Mouse (Mus musculus) thymus, adult 2 months (tissue): ENCODE results near the gene Olfr414. TPM values are rescaled to one million over a fixed set of nuclear protein-coding genes. Genes with fewer than 3 reads are reported as not detected.
A peak's percentile ranks its signal among the peaks of the same experiment; 100 is the strongest.

Source experiments
- DNase-seq: peaks from one replicate; pipeline ENCODE4 v3.0.0; 2021
- H3K27ac ChIP-seq: fragments of 200-500 bp; 2 replicates; pipeline ENCODE4 v1.5.1; 2012; ENCODE audit warnings: low read length, control low read depth; ENCODE audit not compliant: control insufficient read depth, insufficient read depth
- H3K27me3 ChIP-seq: fragments of 200-500 bp; 2 replicates; pipeline ENCODE4 v1.6.1; 2012; ENCODE audit warnings: mild to moderate bottlenecking, low read length, moderate library complexity, mixed read lengths; ENCODE audit not compliant: control insufficient read depth, insufficient read depth
- H3K36me3 ChIP-seq: fragments of 200-500 bp; 2 replicates; pipeline ENCODE4 v1.6.1; 2012; ENCODE audit warnings: mild to moderate bottlenecking, low read length, moderate library complexity; ENCODE audit not compliant: control insufficient read depth, insufficient read depth
- H3K4me1 ChIP-seq: fragments of 200-500 bp; replicated peaks from 2 replicates; pipeline ENCODE4 v1.6.1; 2012; ENCODE audit warnings: low read length; ENCODE audit not compliant: control insufficient read depth, insufficient read depth
- H3K4me3 ChIP-seq: fragments of 200-500 bp; 2 replicates; pipeline ENCODE4 v1.5.1; 2012; ENCODE audit warnings: mild to moderate bottlenecking, low read length, control low read depth, moderate library complexity; ENCODE audit not compliant: control insufficient read depth, insufficient read depth
- CTCF ChIP-seq: fragments of 200-500 bp; IDR thresholded peaks from 2 replicates; pipeline ENCODE4 v1.5.1; 2012; ENCODE audit warnings: mild to moderate bottlenecking, control low read depth, low read length, moderate library complexity, borderline replicate concordance; ENCODE audit not compliant: control insufficient read depth, poor library complexity, insufficient read depth; ENCODE audit errors: extremely low read depth
- POLR2A ChIP-seq: fragments of 200-500 bp; IDR thresholded peaks from 2 replicates; pipeline ENCODE4 v1.6.1; 2012; ENCODE audit warnings: mild to moderate bottlenecking, low read length, control low read depth, moderate library complexity; ENCODE audit not compliant: control insufficient read depth, poor library complexity, insufficient read depth; ENCODE audit errors: extremely low read depth
- WGBS: fragments of 180-500 bp; shearing (Covaris S2); methylation state at CpG from one replicate; pipeline ENCODE4 v1.1.7; 2018; 5-methylcytosine and 5-hydroxymethylcytosine counted together
- polyA plus RNA-seq: library from polyadenylated mRNA; depleted of rRNA; stranded (reverse); fragments of >200 nt; gene quantifications from 2 replicates; pipeline ENCODE4 v1.2.3, GENCODE M21; 2012; rRNA removed

Gene Olfr414
- polyA plus RNA-seq, 1 experiment: not detected

DNA sequence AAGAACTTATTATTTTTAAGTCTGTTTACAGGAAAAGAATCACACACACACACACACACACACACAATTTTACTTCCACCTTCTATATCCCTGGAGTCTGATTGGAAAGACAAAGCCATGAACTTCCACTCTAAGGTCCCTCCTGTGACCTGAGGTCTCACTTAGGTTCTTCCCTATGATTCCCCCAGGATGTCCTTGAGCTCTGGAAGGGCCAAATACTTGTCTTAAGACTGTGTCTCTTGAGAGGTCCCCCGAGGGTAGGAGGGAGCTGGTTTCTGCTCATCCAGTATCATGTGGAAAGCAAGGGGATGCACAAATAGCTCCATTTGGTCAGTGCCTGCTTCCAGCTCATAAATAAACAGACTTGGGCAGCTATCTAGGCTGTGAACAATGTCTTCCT, 17.9 kb downstream of the Olfr414 start, which contains the start of gene Olfr220:
Olfr220 (plus strand) TSS at position 301 of the 400 bp plus-strand sequence.
- Histone ChIP-seq H3K4me1 (no peaks in the 10 kb centered on the region), H3K27me3 (no peaks in the 10 kb centered on the region), H3K27ac (no peak within 1 kb of the TSS), H3K4me3 (no peak within 1 kb of the TSS), H3K36me3 (no peaks in the 10 kb centered on the region)
- no peak for TF ChIP-seq CTCF
- no peak for TF ChIP-seq POLR2A
- no peak for DNase-seq
- 83% methylated on average over 1 of the region's 1 CpGs for WGBS

DNA sequence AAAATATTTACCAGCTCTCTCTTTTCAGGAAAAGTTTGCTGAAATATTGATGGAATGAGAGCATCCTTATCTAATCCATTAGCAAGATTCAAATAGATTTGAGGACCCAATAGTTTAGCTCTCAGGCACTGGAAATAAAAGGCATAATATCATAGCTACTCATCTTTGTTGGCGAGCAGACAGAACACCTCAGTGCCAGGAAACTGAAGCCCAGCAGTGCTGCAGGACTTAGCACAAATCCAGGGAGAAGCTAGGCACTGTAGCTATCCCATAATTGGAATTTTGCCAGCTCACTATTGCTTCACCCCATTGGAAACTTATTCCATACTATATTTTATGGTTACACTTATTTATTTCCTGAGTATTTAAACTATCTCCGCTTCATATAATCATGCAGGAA, 31.2 kb downstream of the Olfr414 start:
- whole genome bisulfite sequencing: 96% methylated on average over 2 of the region's 2 CpGs
- H3K27me3 ChIP-seq: no peaks in the 10 kb centered on the region
- H3K4me1 ChIP-seq: no peaks in the 10 kb centered on the region
- H3K4me3 ChIP-seq: no peak overlapping the region
- DNase-seq: no peak
- no peaks in the 10 kb centered on the region for H3K36me3 ChIP-seq
- H3K27ac ChIP-seq: no peak overlapping the region
- no peak for TF ChIP-seq POLR2A
- TF ChIP-seq CTCF: no peak

DNA sequence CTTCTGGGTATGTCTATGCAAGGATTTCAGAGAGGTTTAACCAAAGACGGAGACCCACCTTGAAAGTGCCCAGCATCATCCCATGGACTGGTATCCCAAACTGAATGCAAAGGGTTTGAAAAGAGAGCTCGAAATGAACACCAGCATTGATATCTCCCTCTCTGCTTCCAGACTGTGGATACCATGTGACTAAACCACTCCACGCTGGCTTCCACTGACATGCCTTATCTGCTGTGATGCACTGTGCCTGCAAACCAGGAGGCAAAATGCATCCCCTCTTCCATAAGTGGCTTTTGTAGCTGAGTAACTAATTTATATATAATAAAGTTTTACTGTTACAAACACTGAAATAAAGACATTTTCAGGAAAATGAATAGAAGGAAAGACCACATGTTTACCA, 41.5 kb downstream of the Olfr414 start:
- Histone ChIP-seq H3K36me3 (no peaks in the 10 kb centered on the region), H3K27ac (no peak overlapping the region), H3K4me3 (no peak overlapping the region), H3K27me3 (no peaks in the 10 kb centered on the region), H3K4me1 (no peaks in the 10 kb centered on the region)
- WGBS: 91% methylated on average over 3 of the region's 3 CpGs
- no peak for DNase-seq
- no peak for TF ChIP-seq CTCF
- TF ChIP-seq POLR2A: no peak

DNA sequence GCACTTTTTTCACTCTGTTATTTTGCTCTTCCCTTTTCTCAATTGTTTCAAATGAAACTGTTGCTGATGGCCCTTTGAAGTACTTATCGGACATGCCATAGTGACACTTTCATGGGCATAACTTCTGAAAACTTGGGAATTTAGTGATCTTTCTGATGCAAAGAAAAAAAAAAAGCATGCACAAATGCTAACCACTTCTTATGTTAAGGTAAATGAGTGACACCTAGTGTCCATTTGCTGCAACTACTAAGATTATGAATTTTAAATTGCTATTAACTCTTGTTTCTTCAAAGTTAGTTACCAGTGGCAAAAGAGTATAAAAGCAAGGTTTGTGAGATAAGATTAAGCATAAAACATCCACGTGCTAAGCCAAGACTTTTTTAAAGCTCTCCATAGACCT, 42.4 kb downstream of the Olfr414 start:
- H3K4me1 ChIP-seq: no peaks in the 10 kb centered on the region
- no peaks in the 10 kb centered on the region for H3K27me3 ChIP-seq
- H3K4me3 ChIP-seq: no peak overlapping the region
- 36% methylated on average over 2 of the region's 2 CpGs for WGBS
- H3K36me3 ChIP-seq: no peaks in the 10 kb centered on the region
- no peak for DNase-seq
- H3K27ac ChIP-seq: no peak overlapping the region
- TF ChIP-seq CTCF (no peak), POLR2A (no peak)

DNA sequence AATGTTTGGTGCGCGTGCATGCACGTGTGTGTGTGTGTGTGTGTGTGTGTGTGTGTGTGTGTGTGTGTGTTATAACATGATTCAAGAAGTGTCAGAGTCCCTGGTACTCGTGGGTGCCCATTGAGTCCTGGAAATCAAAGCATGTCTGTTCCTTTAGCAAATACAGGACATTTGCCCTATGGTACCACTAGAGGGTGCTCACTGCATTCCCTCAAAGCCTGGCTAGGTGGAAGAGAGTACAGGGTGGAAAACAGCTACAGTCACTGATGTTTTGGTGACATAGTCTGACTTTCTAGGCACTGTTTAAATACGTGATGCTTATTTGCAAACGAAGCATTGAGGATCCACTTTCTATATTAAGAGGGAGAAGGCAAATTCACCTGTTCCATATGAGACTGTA, 45.9 kb downstream of the Olfr414 start:
- Histone ChIP-seq H3K4me3 (no peak overlapping the region), H3K27me3 (no peaks in the 10 kb centered on the region), H3K36me3 (no peaks in the 10 kb centered on the region), H3K4me1 (no peaks in the 10 kb centered on the region), H3K27ac (no peak overlapping the region)
- TF ChIP-seq POLR2A: no peak
- TF ChIP-seq CTCF: no peak
- DNase-seq: peak; percentile 18
- 9% methylated on average over 6 of the region's 6 CpGs for WGBS

DNA sequence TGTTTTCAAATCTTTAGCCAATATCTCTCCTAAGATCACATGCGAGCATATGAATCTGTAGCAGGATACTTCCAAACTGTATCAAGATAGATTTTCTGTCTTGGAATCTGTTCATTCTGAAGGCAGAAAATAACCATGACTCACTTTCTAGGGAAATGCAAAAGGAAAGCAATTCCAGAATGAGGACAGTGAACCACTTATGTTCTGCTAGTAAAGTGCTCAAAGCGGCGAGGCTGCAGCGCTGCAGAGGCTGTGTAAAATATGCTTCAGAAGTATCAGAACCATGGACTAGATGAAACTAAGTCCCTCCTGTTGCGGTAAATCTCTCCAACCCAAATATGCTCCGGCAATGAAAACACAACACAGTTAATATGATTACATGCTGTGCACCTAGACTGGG, 58.7 kb downstream of the Olfr414 start:
- no peak for DNase-seq
- no peaks in the 10 kb centered on the region for H3K4me1 ChIP-seq
- TF ChIP-seq CTCF (no peak), POLR2A (no peak)
- 96% methylated on average over 6 of the region's 6 CpGs for WGBS
- no peaks in the 10 kb centered on the region for H3K36me3 ChIP-seq
- H3K4me3 ChIP-seq: no peak overlapping the region
- no peak overlapping the region for H3K27ac ChIP-seq
- no peaks in the 10 kb centered on the region for H3K27me3 ChIP-seq

Other genes starting within 250 kb of the Olfr414 start
- gene Olfr419, start 172.0 kb upstream of the Olfr414 start, polyA plus RNA-seq: not detected in 2 replicates
- not detected in 2 replicates for gene Mptx1, start 93.5 kb upstream of the Olfr414 start, polyA plus RNA-seq
- gene Olfr417, start 58.9 kb upstream of the Olfr414 start, polyA plus RNA-seq: not detected in 2 replicates
- gene Olfr248, start 33.0 kb upstream of the Olfr414 start, polyA plus RNA-seq: not detected in 2 replicates
- not detected in 2 replicates for gene Olfr220, start 18.0 kb downstream of the Olfr414 start, polyA plus RNA-seq
- gene Fmn2, start 77.8 kb downstream of the Olfr414 start, polyA plus RNA-seq: 0.18 and 0.22 TPM in 2 replicates